Mouse (Mus musculus) cerebellum, postnatal 4 days (tissue): ENCODE measurements around the gene Sephs1.

Experiments
- DNase-seq, 2 experiments: peaks; one replicate each; pipeline ENCODE4 v3.0.0; 2022; ENCODE audit warnings: low spot score in 2 of 2, mixed read lengths in 1 of 2

Gene Sephs1

GRCm38 (mm10) chr2:4881350-4882248 lies at the start of gene Sephs1:
Sephs1 (plus strand) TSS chr2:4881564.
- peak; percentile 68 to 88 for DNase-seq

GRCm38 (mm10) chr2:4832166-4832565 lies 49.2 kb upstream of the Sephs1 start:
- no peak for DNase-seq

GRCm38 (mm10) chr2:4849449-4849848 lies 31.9 kb upstream of the Sephs1 start:
- no peak for DNase-seq

- no peak for DNase-seq
These were observed 24.2 kb upstream of the Sephs1 start for GRCm38 (mm10) chr2:4857186-4857585.

GRCm38 (mm10) chr2:4858161-4858560 lies 23.2 kb upstream of the Sephs1 start:
- DNase-seq = no peak

- DNase-seq = peak; percentile 80 to 86
These were observed 17.2 kb upstream of the Sephs1 start for GRCm38 (mm10) chr2:4864008-4864816.

GRCm38 (mm10) chr2:4864817-4865296 lies 16.5 kb upstream of the Sephs1 start:
- DNase-seq = no peak

- DNase-seq = no peak
These were observed 13.2 kb upstream of the Sephs1 start for GRCm38 (mm10) chr2:4868028-4868725.

- DNase-seq = no peak
These were observed 8.6 kb upstream of the Sephs1 start for GRCm38 (mm10) chr2:4872740-4873139.

- DNase-seq = no peak
These were observed 8.0 kb upstream of the Sephs1 start for GRCm38 (mm10) chr2:4873331-4873730.

GRCm38 (mm10) chr2:4875090-4875489 lies 6.3 kb upstream of the Sephs1 start:
- no peak for DNase-seq

GRCm38 (mm10) chr2:4876131-4876530 lies 5.2 kb upstream of the Sephs1 start:
- DNase-seq = no peak

GRCm38 (mm10) chr2:4880737-4881349 lies 521 bp upstream of the Sephs1 start:
- peak in 1 of 2 experiments; percentile 42 for DNase-seq

GRCm38 (mm10) chr2:4882249-4882791 lies 956 bp downstream of the Sephs1 start:
- DNase-seq = peak; percentile 30 to 66

- DNase-seq = no peak
These were observed 1.8 kb downstream of the Sephs1 start for GRCm38 (mm10) chr2:4883009-4883704.

GRCm38 (mm10) chr2:4886896-4887295 lies 5.5 kb downstream of the Sephs1 start:
- no peak for DNase-seq

- DNase-seq = no peak
These were observed 14.2 kb downstream of the Sephs1 start for GRCm38 (mm10) chr2:4895598-4895997.

- no peak for DNase-seq
These were observed 15.6 kb downstream of the Sephs1 start for GRCm38 (mm10) chr2:4896970-4897369.

- no peak for DNase-seq
These were observed 19.3 kb downstream of the Sephs1 start for GRCm38 (mm10) chr2:4900624-4901023.

- DNase-seq = no peak
These were observed 21.0 kb downstream of the Sephs1 start for GRCm38 (mm10) chr2:4902346-4902745.
